Mouse (Mus musculus) monocyte, adult 5-6 weeks (primary cell): Measurements from ENCODE around the gene Fut2. TPM values are rescaled to one million over a fixed set of nuclear protein-coding genes. Genes with fewer than 3 reads are reported as not detected.
A peak's percentile ranks its signal among the peaks of the same experiment; 100 is the strongest.
"Not testable (repeated sequence)": the region's sequence is repeated elsewhere in the genome, so short reads cannot be mapped to it uniquely, and the experiment has no call there.

Experiments used
- ATAC-seq: fragments of 153-309, 156-312 bp; replicated peaks from 2 replicates; pipeline ENCODE4 v1.8.0; 2017; ENCODE audit warnings: mild to moderate bottlenecking; ENCODE audit not compliant: low TSS enrichment, insufficient number of reproducible peaks, severe bottlenecking, poor library complexity, low FRiP score
- total RNA-seq: library from RNA; stranded (forward); fragments of 200-1000, 200-491, 200-594 nt; gene quantifications from 3 replicates; pipeline ENCODE4 v1.2.3, GENCODE M21; 2017

The Fut2 gene
- total RNA-seq, 1 experiment from 2014 or later, result not detected

DNA sequence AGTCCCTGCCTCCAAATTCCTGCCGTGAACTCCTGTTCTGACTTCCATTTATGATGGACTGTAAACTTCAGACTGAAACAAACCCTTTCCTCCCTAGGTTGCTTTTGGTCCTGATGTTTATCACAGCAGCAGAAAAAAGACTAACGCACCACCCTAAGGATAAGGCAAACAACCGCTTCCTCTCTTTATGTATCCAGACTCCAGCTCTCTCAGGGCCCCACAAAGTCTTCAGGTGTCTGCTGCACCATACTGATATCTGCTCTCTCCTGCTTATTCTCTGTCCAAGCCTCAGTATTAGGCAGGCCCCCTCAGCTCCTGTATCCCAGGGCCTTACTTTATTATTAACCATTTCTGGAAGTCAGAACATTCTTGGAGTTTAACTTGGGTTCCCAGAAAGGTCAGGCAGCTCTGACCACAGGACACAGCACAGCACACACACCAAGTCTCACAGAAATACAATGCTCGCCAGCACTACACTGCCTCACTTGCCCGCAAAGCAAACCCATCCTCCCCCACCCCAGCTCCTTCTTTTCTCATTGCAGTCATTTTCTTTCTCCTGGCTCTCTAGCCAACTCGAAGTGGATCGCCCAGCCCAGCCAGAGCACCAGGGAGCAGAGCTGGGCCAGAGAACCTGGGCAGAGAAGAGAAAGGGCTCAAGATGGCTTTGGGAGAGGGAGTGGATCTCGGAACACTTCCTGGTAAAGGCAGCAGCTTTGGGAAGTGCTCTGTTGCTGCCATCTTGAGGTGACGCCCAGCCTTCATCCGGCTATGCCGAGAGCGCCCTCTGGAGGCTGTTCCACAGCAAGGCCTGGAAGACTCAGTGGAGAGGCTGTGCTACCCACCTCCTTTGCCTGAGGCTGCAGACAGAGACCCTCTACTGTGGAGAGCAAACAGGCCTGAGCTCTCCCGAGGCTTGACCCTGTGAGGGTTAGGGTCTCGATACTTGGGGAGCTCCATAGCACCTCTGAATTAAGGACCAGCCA lies 16.2 kb upstream of the Fut2 start:
- ATAC-seq, result peak; percentile 79

DNA sequence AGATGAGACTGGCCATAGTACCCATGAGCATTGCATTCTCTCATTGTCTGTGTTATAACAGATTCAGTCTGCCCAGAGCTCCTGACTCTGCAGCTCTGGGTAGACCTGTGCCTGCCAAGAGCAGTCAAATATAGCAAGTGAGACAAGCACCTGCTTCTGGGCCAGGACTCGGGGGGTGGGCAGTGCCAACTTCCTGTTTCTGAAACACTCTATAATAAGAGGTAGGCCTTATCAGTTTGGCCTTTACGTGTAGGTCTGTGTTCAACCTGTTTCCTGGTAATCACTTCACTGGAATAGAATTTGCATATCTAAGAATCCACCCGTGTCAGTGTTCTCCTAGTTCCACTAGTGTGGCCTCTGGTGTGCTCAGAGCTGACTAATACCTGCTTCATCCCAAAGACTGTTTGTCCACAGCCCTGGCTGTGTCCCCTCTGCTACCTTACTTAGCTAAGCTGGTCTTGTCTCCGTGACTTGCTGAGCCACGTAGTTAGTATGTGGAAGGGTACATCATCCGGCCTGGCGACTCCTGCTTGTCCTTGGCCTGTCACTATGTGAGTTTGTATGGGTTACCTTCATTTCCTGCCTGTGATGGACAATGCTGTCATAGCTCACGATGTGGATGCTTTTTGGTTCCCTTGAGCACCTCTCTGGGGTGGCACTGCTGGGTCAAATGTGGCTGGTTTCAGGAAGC lies 15.0 kb upstream of the Fut2 start:
- ATAC-seq, result no peak

DNA sequence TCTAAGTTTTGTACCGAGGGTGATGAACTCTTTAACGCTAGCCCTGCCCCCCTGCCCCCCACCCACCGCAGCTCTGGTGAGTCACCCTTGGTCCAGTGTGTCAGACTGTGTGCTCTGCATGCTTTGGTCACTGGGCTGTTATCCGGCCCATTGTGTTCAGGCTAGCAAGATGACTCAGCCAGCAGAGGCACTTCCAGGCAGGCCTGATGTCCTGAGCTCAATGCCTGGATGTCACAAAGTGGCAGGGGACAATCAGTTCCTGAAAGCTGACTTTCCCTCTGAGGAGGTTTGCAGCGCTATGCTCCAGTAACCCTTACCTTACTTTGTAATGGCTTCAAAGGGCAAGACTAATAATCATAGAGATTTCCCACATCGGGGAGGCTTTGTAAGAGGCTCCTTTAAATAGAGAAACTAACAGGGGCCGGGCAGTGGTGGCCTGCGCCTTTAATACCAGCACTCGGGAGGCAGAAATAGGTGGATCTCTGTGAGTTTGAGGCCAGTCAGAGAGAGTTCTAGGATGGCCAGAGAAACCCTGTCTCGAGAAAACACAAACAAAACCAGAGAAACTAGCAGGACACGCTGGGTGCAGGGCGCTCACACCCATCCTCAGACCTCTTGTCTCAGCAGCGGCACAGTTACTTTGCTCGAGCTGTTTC lies 13.9 kb upstream of the Fut2 start:
- no peak for ATAC-seq

DNA sequence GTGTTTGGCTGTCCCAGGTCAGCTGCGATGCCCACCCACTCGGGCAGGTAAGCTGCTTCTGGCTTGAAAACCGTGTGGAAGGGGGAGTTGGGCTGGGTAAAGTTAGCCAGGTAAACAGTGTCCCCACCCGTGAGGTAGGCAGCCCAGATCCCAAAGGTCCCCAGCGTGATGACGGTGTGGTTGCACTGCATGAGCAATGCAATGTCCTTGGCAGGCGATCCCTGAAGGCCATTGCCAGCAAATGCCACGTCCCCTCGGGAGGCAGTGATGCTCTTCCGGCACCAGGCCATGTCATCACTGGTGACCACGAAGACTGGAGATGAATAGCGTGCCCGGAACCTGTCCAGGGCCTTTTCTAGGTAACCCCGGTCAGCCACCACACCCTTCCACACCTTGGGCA lies 12.3 kb upstream of the Fut2 start:
- no peak for ATAC-seq

DNA sequence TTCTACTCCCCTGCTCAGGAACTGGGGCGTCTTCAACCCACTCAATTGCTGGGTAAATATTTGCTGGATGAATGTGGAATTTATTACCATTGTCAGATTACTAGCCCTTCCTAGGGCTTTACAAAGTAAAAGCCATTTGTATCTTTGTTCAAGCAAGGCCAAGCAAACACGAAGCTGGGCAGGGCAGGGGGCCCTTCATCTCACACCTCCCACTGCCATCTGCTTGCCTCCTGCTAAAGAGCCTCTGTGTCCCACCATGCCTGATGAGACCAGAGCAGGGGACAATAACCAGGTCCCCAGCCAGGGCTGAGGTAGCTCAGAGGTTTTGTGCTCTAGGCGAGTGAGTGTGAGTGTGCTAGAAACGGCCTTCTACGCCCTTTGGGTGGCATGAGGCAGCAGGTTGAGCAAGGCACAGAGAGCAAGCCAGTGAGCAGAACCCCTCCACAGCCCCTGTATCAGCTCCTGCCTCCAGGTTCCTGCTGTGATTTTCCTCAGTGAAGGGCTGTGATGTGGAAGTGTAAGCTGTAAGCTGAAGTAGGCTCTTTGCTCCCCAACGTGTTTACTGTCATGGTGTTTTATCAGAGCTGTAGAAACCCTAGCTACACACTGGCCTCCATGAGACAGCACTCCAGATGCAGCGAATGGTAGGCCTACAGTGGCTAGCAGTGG lies 11.6 kb upstream of the Fut2 start:
- ATAC-seq, result no peak

DNA sequence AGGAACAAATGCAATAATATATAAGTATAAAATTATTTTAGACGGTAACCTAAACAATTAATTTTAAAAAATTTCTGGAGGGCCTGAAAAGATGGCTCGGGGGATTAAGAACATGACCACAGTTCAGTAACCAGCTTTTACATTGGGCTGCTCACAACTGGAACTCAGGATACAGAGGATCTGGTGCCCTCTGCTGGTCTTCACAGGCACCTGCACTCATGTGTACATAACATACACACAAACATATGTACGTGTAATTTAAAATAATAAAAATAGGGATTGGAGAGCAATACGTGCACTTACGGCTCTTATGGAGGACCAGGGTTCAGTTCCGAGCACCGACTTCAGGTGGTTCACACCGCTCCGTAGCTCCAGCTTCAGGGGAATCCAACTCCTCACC lies 2.7 kb upstream of the Fut2 start:
- ATAC-seq, result no peak

DNA sequence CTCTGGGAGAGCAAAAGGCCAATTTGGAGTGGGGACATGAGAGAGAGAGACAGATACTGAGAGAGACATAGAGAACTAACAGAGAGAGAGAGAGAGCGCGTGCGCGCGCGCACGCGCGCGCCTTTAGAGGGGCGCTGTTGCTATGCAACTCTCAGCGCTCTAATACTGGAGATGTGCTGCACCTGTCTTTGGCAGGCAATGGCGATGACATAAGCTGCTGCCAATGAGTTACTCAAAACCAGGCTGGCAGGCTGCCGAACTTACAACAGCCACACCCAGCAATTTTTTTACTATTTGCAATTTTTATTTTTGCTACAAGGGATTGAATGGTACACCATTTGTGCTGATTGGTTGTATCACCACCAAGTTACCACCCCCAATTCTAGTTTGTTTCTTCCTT lies 1.6 kb upstream of the Fut2 start:
- ATAC-seq, result no peak

DNA sequence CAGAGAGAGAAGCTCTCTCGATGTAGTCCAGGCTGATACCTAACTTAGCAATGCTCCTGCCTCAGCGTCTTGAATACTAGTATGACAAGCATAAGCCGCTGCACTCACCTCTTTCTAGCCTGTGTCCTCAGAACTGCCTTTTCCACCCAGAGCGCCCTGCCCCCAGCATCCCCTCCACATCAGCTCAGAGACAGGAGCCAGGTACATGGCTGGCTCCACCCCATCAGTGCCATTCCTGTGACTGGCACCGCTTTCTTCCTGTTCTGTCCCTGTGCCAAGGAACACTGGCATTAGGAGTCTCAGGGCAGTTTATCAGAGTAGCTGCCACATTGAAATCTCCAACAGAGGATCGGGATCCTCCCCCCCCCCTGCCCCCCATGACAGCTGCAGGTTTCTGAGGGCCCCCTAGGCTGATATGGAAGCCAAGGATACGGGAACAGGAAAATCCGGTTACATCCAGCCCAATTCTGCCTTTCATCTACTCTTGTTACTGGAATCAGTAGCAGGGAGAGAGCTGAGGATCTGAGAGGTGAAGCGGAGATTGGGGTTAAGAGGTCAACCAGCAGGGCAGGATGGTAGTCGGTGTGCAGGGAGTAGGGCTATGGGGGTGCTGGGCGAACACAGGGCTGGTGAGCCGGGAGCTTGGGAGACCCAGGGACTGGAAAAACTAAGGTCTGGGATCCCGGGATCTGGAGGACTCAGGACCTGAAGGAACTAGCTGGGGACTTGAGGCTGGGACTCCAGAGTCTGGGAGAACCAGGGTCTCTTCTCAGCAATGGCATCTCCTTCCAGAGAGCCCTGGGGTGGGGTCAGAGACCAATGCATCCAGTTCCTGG lies 673 bp downstream of the Fut2 start:
- ATAC-seq, result no peak

DNA sequence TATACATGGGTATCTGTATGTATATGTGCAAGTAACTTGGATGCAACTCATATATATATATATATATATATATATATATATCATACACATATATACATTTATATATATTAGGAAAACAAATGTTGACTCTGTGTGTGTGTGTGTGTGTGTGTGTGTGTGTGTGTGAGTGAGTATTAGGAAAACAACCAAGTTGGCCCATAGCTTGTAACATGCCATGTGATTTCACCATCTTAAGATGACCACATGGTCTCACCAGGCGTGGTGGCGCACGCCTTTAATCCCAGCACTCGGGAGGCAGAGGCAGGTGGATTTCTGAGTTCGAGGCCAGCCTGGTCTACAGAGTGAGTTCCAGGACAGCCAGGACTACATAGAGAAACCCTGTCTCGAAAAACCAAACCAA lies 4.5 kb downstream of the Fut2 start:
- ATAC-seq, result not testable (repeated sequence)

DNA sequence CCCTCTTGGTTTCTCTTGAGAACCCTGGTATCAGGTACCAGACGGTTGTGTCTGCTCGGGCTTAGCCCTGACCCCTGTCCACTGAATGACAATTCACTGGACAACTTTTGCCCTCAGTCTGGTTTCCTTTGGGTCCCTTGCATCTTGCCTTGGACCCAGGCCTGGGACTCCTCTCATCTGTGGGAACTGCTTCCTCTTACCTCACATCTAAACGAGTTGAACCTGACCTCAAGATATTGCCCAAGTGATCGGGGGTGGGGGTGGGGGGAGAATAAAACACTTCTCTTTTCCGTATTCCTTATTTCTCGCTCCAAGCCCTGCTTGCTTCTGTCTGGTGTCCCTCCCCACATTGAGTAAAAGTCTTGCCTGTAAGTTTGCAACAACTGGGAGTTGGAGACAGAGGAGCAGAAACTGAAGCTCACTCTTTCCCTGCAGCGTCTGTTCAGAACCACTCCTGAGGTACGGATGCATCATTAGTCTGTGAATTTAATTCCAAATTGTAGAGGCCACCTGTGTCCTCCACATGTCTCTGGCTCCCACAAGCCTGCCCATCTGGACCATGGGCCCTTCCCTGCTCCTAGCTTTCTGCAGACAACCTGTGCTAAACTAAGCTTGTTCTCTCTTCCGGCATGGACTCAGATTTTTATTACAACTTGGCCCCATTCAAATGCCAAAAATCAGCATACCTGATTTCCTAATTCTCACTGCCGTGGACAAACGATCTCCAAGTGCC lies 5.3 kb downstream of the Fut2 start:
- peak; percentile 91 for ATAC-seq

DNA sequence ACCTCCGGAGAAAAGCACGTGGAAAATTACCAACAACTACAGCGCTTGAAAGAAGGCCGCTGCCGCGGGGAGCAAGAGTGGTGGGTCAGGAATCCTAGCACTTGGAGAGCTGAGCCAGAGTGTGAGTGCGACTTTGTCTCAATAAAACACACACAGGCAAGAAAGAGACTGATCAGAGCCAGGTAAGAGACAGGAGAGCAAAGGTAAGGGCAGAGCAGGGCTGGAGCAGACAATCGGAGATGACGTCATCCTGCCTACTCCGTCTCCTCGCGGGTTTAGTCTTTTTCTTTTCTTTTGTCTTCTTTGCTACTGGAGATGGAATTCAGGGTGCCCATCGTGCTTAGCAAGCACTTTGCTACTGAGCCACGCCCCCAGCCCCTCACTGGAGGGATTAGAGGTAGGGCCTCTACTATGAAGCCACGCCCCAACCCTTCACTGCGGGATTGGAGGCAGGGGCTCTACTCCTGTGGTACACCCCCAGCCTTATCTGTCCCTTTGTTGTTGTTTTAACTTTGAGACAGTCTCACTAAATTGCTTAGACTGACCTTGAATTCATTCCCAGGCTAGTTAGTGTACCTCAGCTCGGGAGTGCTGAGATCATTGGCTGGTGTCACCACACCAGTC lies 11.7 kb downstream of the Fut2 start:
- ATAC-seq, result no peak

DNA sequence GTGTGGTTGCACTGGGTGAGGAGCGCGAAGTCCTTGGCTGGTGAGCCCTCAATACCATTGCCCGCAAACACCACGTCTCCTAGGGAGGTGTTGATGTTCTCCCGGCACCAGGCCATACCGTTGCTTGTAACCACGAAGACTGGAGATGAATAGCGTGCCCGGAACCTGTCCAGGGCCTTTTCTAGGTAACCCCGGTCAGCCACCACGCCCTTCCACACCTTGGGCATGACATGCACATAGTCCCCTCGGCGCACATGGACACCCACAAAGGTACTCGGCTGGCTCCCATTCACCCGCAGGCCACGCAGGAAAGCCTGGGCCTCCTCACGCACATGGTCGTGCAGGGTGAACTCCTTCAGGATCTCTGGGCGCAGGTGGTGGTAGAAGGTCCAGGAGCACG lies 15.7 kb downstream of the Fut2 start:
- not testable (repeated sequence) for ATAC-seq

DNA sequence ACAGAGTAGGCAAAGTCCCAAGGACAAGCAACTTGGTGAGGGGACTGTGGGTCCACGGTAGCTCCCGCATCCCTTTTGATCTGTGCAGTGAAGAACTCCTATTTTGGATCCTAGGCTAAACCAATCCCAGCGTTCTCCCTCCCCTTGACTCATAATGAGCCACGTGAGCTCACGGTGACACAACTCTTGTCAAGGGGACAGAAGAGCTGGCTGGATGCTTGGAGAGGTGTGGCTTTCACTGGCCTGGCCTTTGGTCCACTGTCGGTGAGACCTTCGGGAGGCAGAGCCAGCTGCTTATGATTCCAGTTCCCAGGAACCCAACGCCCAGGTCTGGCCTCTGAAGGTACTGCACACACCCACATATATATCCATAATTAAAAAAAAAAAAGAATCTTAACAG lies 16.8 kb downstream of the Fut2 start:
- no peak for ATAC-seq

DNA sequence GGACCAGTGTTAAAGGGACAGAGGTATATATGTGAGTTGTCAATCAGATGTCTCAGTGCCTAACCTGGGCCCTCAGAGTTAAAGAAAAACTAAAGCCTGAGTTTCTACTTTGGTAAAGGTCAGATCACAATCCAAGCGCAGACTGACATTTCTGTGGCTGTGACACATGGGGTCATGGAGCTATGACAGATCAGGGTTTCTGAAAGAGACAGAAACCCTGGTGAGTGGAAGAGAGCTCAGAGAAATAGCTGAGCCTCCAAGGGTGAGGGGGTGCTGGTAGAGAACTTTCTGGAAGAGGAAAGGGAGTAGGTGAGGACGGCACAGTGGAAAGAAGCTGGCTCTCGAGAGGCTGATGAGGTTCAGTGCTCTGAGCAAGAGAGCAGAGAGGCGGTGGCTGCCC lies 19.5 kb downstream of the Fut2 start:
- no peak for ATAC-seq

DNA sequence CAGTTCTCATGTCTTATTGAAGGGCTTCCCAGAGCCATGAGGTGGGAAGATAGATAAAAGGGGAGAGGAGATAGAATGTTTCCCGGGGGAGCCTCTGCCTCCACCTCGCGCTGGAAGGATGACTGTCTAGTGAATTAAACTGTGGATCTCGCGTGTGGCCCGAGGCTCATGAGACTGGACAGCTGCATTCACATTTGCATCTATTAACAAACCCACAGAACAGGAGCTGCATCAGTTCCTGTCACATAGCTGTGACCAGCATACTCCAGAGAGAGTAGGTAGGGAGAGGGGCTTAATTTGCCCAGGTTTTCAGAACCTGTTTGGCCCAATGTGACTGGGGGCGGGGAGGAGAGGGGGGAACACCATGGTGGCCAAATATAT lies 20.6 kb downstream of the Fut2 start:
- ATAC-seq, result no peak

DNA sequence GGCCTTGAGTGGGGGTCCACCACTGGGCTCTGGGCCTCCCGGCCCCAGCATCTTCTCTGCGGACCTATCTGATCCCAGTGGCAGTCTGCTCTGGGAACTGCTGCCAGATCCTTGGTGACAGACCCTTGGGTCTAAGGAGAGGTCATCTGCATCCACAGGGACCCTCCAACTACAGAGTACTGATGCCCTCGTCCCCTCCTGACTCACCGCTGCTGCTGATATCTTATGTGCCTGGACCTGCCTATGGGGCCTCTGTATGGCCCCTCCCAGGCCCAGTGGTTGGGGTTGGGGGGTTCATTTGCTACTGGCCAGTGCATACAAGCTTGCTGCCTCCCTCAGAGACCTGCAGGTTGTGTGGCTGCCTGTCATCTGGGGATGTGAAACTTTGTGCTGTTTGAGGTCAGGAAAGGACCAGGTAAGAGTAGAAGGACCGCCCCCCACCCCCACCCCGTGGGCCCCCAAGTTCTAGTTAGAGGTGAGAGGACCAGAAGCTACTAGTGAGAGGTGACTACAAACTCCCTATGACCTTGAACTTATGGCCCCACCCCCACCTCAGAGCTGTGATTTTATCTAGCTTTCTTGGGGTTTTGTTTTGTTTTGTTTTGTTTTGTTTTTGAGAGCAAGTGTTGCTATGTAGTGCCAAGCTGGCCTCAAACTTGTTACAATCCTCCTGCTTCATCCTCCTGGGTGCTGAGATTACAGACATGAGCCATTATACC lies 21.2 kb downstream of the Fut2 start:
- ATAC-seq, result no peak

DNA sequence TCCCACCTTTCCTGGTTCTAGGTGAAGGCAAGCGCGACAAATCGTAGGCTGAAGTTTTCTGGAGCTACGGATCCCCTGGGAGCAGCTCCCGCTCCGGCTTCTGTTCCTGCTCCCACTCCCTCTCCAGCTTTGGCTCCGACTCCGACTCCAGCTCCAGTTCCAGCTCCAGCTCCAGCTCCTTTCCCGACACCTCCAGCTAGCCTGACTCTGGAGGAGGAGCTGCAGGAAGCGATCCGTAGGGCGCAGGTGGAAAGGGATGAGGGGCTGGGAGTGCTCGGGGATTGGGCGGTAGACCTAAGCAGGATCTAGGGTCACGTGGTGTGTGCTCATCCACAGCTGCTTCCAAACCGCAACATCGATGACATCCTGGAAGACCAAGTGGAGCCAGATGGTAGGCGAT lies 22.0 kb downstream of the Fut2 start:
- no peak for ATAC-seq
